Mouse (Mus musculus) heart, adult 8-10 months (tissue): ENCODE measurements at regions not wholly inside any gene's neighbourhood (a gene's known extent, or its start where the extent isn't known, plus 50 kb on each side); places are given as distances from the start of the nearest gene placed in this dataset.

Experiments used
- DNase-seq: peaks from one replicate; pipeline ENCODE4 v3.0.0; 2022; ENCODE audit warnings: low spot score

GRCm38 (mm10) chr4:58728641-58729040, 58.9 kb downstream of the Olfr267 start:
- no peak for DNase-seq

- DNase-seq = no peak
Observed at GRCm38 (mm10) chr4:58726424-58726823, 61.1 kb downstream of the Olfr267 start.

DNA sequence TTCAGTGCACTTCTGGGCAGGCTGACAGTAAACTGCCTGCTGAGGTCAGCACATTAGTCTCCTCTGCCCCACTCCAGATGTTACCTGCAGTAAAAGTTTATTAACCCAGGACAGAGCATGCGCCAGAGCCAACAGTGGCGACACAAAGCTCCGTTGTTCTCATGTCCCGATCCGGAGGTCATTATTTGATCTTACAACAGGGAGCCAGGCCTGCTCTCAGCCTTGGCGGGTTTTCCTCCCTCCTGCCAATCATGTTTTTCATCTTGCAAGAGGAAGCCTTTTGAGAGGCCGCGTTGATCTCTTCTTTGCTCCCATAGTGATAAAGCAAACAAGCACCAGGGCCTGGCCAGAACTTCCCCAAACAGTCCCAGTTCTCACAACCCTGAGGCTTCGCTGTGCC, 64.7 kb downstream of the Olfr267 start:
- DNase-seq = peak; percentile 29

DNA sequence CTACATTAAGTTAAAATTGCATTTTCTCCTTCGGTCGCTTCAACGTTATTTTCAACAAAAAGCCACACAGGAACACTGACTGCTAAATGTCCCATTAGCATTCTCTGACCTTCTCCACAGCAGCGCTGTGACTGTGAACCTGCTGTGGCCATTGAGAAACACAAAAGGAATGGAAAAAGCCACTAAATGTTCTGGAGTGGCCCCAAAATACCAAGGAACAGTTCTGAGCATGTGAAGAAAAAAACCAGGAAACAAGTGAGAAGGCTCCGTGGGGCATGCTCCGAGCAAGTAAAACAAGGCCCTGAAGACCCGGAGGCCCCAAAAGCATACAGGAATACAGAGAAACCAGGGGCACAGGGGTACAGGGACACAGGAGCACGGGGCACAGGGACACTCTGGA, 66.8 kb downstream of the Olfr267 start:
- no peak for DNase-seq

DNA sequence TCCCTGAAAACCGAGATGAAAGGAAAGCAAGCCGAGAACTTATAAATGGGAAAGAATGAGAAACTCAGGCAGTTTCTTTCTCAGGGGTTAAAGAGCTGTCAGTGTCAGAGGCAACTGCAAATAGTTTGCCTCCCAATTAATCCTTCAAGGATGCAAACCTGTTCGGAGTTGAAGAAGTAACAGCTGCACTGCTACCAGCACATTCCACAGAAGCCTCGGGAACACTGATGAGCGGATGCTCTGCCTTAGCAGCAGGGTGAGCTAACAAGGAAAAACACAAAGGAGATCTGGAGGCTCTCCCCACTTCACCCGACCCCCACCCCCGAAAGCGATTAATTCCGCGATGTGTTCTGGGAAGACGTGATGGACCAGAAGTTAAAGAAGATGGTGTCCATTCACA, 71.1 kb downstream of the Olfr267 start:
- no peak for DNase-seq

DNA sequence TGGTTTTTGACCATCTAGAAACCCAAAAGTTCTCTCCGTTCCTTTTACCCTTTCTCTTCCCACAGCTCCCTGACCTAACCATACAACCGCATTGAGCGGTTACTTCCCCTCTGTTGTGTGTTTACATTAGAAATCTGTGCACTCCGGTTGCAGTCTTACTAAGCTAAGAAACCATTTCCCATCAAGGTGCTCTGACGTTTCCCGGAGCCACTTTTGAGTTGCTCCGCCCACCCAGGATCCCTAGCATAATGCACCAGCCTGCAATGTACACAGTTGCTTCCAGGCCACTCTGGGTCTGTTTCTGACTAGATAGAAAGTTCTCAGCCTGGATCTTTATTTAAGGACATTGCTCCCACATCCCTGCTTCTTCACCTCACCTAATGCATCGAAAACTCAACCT, 71.7 kb downstream of the Olfr267 start:
- DNase-seq = no peak

DNA sequence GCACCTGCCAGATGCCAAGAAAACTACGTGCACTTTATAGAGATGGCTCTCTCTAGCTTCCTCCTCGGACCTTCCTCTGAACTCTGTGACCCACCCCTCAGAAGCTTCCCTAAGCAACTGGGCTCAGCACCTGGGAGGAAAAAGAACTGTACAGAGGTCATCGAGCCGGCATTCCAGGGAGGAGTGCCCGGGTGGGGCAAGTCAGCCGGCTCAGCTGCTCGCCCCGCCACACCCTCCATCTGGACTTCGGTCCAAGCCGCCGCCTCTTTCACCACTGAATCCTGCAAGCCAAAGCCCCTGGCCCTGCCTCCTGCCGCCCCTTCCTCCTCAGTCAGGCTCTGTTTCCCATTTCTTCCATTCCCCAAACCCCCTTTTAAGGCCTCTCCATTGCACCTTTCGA, 73.3 kb downstream of the Olfr267 start:
- DNase-seq = no peak

DNA sequence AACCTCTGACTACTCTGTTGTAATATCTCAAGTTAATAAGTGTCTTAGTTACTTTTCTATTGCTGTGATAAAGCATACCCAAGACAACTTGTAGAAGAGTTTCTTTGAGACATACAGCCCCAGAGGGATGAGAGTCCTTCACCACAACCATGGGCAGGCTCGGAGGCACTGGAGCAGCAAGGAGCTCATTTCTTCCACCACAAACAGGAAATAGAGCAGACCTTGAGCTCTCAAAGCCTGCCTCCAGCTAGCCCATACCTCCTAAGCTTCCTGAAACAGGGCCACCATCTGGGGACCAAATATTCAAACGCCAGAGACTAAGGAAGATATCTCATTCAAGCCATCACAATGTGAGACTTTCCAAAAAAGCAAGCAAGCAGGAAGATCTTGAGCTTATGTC, 74.6 kb downstream of the Olfr267 start:
- DNase-seq = no peak

DNA sequence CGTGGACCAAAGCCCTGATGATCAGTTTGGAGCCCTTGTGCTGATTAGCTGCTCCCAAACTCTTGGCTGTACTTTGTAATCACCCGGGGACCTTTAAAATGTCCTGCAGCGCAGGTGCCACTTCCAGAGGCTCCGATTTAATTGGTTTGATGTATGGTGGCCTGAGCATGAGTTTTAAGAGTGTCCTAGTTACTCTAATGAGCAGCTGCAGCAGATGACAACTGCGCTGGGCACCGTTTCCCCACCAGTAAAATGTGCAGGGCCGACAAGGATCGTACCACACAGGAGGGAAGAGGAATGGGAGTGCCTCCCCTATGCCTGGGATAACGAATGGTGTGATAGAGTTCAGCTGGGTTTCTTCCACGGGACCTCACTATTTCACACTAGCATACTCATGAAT, 75.3 kb downstream of the Olfr267 start:
- DNase-seq = no peak

DNA sequence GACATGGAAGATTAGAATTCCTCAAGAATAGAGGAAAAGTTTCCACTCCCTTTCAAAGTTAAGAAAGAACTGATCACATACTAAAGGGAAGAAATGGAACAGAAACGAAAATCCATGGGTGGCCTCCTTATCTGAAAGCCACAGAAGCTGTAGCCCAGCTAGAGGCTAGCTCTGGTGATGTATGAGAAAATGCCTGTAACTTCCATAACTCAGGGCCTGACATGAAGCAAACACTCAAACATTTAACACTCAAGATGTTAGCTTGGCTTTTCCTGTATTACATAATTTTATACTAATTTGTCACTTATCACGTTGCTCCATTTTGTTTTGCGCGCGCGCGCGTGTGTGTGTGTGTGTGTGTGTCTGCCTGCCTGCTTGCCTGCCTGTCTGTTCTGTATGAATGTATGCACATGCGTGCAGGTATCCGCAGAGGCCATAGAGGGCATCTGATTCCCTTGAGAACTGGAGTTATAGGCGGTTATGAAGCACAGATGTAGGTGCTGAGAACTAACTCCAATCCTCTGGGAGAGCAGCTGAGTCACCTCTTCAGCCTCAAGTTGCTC, 88.2 kb downstream of the Olfr267 start:
- DNase-seq = no peak

- DNase-seq = peak; percentile 11
Observed at GRCm38 (mm10) chr4:58698828-58699227, 88.7 kb downstream of the Olfr267 start.

GRCm38 (mm10) chr4:58696684-58697083, 90.8 kb downstream of the Olfr267 start:
- DNase-seq = no peak

DNA sequence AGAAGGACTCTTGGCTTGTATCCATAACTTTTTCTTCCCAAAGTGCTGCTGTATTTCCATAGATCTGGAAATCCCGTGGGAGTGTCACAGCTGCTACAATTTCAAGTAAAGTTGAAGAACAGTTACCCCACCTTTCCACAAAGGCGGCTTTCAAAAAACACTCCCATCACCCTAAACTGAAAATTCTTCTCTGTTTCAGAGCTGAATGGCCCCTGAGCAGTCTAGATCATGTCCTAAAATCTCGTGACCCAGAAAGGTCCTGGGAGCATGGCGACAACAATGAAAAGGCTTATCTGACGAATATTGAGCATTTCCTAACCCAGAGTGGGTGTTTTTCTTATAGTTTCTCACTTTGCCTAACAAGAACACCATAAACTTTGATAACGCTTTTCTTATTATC, 92.2 kb downstream of the Olfr267 start:
- no peak for DNase-seq

GRCm38 (mm10) chr4:58693018-58693417, 94.5 kb downstream of the Olfr267 start:
- DNase-seq = no peak

- DNase-seq = no peak
Observed at GRCm38 (mm10) chr4:58681926-58682325, 105.6 kb downstream of the Olfr267 start.

DNA sequence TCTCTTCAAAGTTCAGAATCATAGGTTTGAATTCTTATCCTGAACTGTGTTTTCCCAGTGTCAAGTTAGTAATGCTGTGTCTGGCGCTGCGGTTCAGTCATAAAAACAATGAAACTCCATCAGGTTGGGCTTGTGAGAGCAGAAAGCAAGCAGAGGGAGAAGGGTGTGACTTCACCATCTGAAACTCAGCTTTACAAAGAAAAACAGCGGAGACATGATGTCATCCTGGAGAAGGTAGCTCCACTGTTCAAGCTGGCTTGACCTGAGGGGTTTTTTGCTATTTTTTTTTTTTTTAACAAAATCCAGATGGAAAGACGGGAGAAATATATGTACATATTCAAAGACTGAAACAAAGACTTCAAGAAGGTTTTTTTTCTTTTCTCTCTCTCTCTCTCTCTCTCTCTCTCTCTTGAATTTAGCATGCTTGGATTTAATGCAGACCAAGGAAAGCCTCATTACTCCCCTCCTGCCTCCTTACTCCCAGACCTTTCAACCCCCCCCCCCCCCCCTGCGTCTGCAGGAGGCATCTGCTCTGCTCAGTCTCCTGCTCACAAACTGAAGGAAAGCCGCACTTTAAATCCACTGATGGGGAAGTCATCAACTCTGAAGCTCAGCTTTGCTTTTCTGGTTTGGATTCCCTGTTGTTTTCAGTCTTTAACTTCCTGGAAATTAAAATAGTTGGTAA, 109.7 kb downstream of the Olfr267 start:
- no peak for DNase-seq

- no peak for DNase-seq
Observed at GRCm38 (mm10) chr4:58671406-58672035, 116.0 kb downstream of the Olfr267 start.

DNA sequence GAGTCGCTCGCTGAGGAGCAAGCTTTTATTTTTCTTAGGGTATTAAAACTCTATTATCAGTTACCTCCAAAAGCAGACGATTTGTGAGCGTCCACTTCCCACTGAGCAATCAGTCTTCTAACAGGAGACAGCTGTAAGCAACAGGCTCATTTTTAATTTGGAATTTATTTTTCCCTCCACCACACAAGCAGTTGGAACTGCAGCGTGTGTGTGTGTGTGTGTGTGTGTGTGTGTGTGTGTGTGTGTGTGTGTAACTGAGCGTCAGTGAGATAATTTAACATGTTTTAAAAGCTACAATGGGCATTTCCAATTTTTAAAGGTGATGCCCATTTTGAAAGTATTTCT, 116.6 kb downstream of the Olfr267 start:
- DNase-seq = no peak

- no peak for DNase-seq
Observed at GRCm38 (mm10) chr4:58670107-58670905, 116.6 kb upstream of the Lpar1 start.

DNA sequence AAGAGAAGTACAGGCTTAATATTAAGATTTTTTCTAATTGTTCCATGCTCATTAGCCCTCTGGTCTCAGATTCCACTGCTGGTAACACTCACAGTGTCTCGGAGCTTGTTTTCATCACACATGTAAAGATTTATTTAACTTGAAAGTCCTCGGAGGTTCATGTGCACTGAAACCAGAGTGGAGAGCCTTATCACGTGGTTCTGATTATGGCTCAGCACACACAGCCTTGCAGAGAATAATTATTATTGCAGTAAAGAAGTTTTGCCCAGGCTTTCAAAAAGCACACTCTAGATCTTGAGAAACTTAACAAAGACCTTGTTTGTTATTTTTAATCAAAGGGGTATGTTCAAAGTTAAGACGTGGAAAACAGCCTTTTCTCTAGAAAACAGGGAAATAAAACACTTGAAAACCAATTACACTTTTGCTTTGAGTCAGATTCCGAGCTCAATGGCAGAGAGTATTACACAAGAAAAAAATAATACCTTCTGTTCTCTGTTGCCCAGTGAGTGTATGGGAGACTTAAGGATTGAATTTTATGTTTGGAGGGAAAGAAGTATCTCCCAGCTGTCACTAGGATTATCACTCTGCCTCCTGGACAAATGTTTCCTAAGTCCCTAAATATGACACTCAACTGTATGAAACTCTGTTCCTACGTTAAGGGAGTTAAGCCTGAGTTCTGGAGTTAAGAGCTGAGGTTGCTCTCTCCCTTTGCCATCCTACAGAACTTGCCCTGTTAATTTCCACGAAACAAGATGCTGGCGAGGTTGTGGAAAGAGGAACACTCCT, 114.9 kb upstream of the Lpar1 start:
- no peak for DNase-seq

GRCm38 (mm10) chr4:58663628-58664205, 110.0 kb upstream of the Lpar1 start:
- DNase-seq = no peak
